Mouse (Mus musculus): ENCODE data around the gene Rundc3a. TPM values are rescaled to one million over a fixed set of nuclear protein-coding genes. Genes with fewer than 3 reads are reported as not detected.

The Rundc3a gene
- polyA plus RNA-seq, 1 experiment, result 10.3 TPM

DNA sequence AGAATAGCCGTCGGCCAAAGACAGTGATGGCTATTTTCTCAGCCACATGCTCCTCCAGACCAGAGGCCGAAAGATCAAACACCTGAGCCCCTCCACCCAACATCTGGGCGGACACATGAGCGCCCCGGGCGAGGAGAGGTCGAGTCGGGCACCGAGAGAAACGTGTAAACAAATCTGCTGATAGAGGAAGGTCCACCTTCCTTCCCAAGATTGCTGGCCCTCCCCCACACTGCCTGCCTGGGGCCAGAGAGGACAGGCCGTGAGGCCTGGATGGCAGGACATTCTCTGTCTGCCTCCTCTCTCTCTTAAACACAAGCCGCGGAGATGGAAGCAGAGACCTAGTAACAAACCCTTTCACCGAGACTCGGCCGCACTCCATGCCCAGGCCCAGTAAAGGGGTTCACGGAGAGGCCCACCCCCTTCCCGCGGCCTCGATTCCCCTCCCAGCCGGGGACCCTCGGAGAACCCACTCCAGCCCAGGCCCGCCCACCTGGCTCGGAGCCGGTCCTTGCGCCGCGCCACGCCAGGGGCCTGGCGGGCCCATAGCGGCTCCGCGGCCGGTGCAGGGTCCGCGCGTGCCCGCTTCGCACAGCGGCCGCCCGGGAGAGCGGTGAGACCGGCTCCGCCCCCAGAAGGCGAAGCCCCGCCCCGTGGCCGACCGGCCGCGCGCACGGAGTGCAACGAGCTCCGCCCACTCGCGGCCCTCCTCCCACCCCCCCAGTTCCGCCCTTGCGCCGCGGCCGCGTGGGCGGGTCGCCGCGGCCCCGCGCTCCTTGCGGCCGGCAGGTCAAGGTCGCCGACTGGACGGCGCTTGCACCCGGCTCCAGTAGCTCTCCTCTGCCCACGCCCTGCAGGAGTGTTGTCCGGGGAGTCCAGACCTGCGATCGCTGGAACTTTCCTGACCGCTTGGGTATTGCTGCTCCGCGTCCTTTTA, 14.0 kb downstream of the Rundc3a start:
- Histone ChIP-seq H3ac (ENCODE audit: control insufficient read depth, insufficient read length) (peak overlapping the region; percentile 68), H3K36me3 (ENCODE audit: control insufficient read depth, insufficient read depth) (peaks cover 18% of the 10 kb centered on the region), H3K4me2 (ENCODE audit: low read depth) (peak overlapping the region; percentile 90), H3K4me3 (peak overlapping the region; percentile 83), H3K79me2 (ENCODE audit: control insufficient read depth, insufficient read depth) (peaks cover 21% of the 10 kb centered on the region), H3K27me3 (ENCODE audit: control insufficient read depth, insufficient read depth, insufficient read length) (no peaks in the 10 kb centered on the region)
- no peak for TF ChIP-seq REST (IDR thresholded peaks at IDR 0.05; ENCODE audit: insufficient read depth, insufficient read length)
- TF ChIP-seq SRF (IDR thresholded peaks at IDR 0.05; ENCODE audit: control insufficient read depth, insufficient read length, low read depth), result peak; percentile 57
- peak; percentile 48 for TF ChIP-seq POLR2AphosphoS2 (IDR thresholded peaks at IDR 0.05; ENCODE audit: insufficient read length, low read depth)
- TF ChIP-seq MYOG (IDR thresholded peaks at IDR 0.05; ENCODE audit: control insufficient read depth in 1 of 3, insufficient read depth in 1 of 3, insufficient read length in 2 of 3, low read depth in 2 of 3), result peak in 2 of 3 experiments; percentile 24 to 35
- TF ChIP-seq MYOD1 (IDR thresholded peaks at IDR 0.05; ENCODE audit: control insufficient read depth in 1 of 3, insufficient read length in 2 of 3, low read depth in 2 of 3), result peak in 1 of 3 experiments; percentile 37
- TF ChIP-seq POLR2A (IDR thresholded peaks at IDR 0.05; ENCODE audit: insufficient read length, low read depth), result peak; percentile 74

GRCm38 (mm10) chr11:102407834-102408215, 14.6 kb downstream of the Rundc3a start, which contains the start of gene Slc25a39:
Slc25a39 (minus strand) TSS chr11:102407946.
- Histone ChIP-seq H3K4me2 (ENCODE audit: low read depth) (peak within 1 kb of the TSS; percentile 90), H3K79me2 (ENCODE audit: control insufficient read depth, insufficient read depth) (peaks cover 21% of the 10 kb centered on the region), H3ac (ENCODE audit: control insufficient read depth, insufficient read length) (peak within 1 kb of the TSS; percentile 68), H3K36me3 (ENCODE audit: control insufficient read depth, insufficient read depth) (peaks cover 12% of the 10 kb centered on the region), H3K4me3 (peak within 1 kb of the TSS; percentile 83), H3K27me3 (ENCODE audit: control insufficient read depth, insufficient read depth, insufficient read length) (no peaks in the 10 kb centered on the region)
- TF ChIP-seq E2F4 (IDR thresholded peaks at IDR 0.05; ENCODE audit: insufficient read depth) (peak; percentile 36), MYOG (IDR thresholded peaks at IDR 0.05; ENCODE audit: control insufficient read depth in 1 of 3, insufficient read depth in 1 of 3, insufficient read length in 2 of 3, low read depth in 2 of 3) (no peak), MAX (IDR thresholded peaks at IDR 0.05; ENCODE audit: low read depth) (peak; percentile 7), CEBPB (IDR thresholded peaks at IDR 0.05; ENCODE audit: insufficient read depth, poor library complexity, severe bottlenecking) (peak; percentile 96)

- H3K4me3 ChIP-seq, result peak overlapping the region; percentile 83
- H3ac ChIP-seq (ENCODE audit: control insufficient read depth, insufficient read length), result peak overlapping the region; percentile 68
- H3K79me2 ChIP-seq (ENCODE audit: control insufficient read depth, insufficient read depth), result peaks cover 21% of the 10 kb centered on the region
- no peaks in the 10 kb centered on the region for H3K27me3 ChIP-seq (ENCODE audit: control insufficient read depth, insufficient read depth, insufficient read length)
- H3K36me3 ChIP-seq (ENCODE audit: control insufficient read depth, insufficient read depth), result peaks cover 7% of the 10 kb centered on the region
- TF ChIP-seq MYOG (IDR thresholded peaks at IDR 0.05; ENCODE audit: control insufficient read depth in 1 of 3, insufficient read depth in 1 of 3, insufficient read length in 2 of 3, low read depth in 2 of 3) (peak in 1 of 3 experiments; percentile 2), MAX (IDR thresholded peaks at IDR 0.05; ENCODE audit: low read depth) (peak; percentile 61), POLR2AphosphoS2 (IDR thresholded peaks at IDR 0.05; ENCODE audit: insufficient read length, low read depth) (peak; percentile 58), TCF3 (IDR thresholded peaks at IDR 0.05; ENCODE audit: insufficient read length, low read depth) (no peak), MYOD1 (IDR thresholded peaks at IDR 0.05; ENCODE audit: control insufficient read depth in 1 of 3, insufficient read length in 2 of 3, low read depth in 2 of 3) (no peak), REST (IDR thresholded peaks at IDR 0.05; ENCODE audit: insufficient read depth, insufficient read length) (no peak), USF1 (IDR thresholded peaks at IDR 0.05; ENCODE audit: low read depth) (peak; percentile 51), POLR2A (IDR thresholded peaks at IDR 0.05; ENCODE audit: insufficient read length, low read depth) (peak; percentile 66), SRF (IDR thresholded peaks at IDR 0.05; ENCODE audit: control insufficient read depth, insufficient read length, low read depth) (no peak), E2F4 (IDR thresholded peaks at IDR 0.05; ENCODE audit: insufficient read depth) (peak; percentile 37), CEBPB (IDR thresholded peaks at IDR 0.05; ENCODE audit: insufficient read depth, poor library complexity, severe bottlenecking) (no peak), TCF12 (IDR thresholded peaks at IDR 0.05; ENCODE audit: insufficient read depth, poor library complexity, severe bottlenecking) (no peak)
- H3K4me2 ChIP-seq (ENCODE audit: low read depth), result peak overlapping the region; percentile 84
These were observed 15.2 kb downstream of the Rundc3a start for GRCm38 (mm10) chr11:102408344-102408876.

GRCm38 (mm10) chr11:102408888-102409794, 15.9 kb downstream of the Rundc3a start:
- peak overlapping the region; percentile 84 for H3K4me2 ChIP-seq (ENCODE audit: low read depth)
- H3K4me3 ChIP-seq, result peak overlapping the region; percentile 83
- TF ChIP-seq MYOG (IDR thresholded peaks at IDR 0.05; ENCODE audit: control insufficient read depth in 1 of 3, insufficient read depth in 1 of 3, insufficient read length in 2 of 3, low read depth in 2 of 3) (no peak), POLR2AphosphoS2 (IDR thresholded peaks at IDR 0.05; ENCODE audit: insufficient read length, low read depth) (no peak)
- H3K79me2 ChIP-seq (ENCODE audit: control insufficient read depth, insufficient read depth), result peaks cover 21% of the 10 kb centered on the region
- no peaks in the 10 kb centered on the region for H3K36me3 ChIP-seq (ENCODE audit: control insufficient read depth, insufficient read depth)
- no peak overlapping the region for H3ac ChIP-seq (ENCODE audit: control insufficient read depth, insufficient read length)
- no peaks in the 10 kb centered on the region for H3K27me3 ChIP-seq (ENCODE audit: control insufficient read depth, insufficient read depth, insufficient read length)

Measured in myocyte (in vitro differentiated cells).